Mouse (Mus musculus) liver, embryonic 16.5 days (tissue): Measurements from ENCODE around the gene Gm960. TPM values are rescaled to one million over a fixed set of nuclear protein-coding genes. Genes with fewer than 3 reads are reported as not detected.

ENCODE experiments used
- ATAC-seq: fragments of 200-750 bp; cut with Nextera tagmentation; 2 replicates; pipeline ENCODE4 v1.8.0; 2017; ENCODE audit warnings: low read depth, mild to moderate bottlenecking, moderate number of reproducible peaks, moderate library complexity
- H3K27ac ChIP-seq: fragments of 300-500 bp; sonication (generic); 2 replicates; pipeline ENCODE4 v1.5.1; 2014; ENCODE audit warnings: mild to moderate bottlenecking, low read length
- H3K27me3 ChIP-seq: fragments of 300-500 bp; sonication (generic); 2 replicates; pipeline ENCODE4 v1.6.1; 2014; ENCODE audit warnings: low read depth, low read length, mixed read lengths; ENCODE audit not compliant: control insufficient read depth, insufficient read depth
- H3K36me3 ChIP-seq: fragments of 300-500 bp; sonication (generic); 2 replicates; pipeline ENCODE4 v1.6.1; 2014; ENCODE audit warnings: mild to moderate bottlenecking; ENCODE audit not compliant: control insufficient read depth, insufficient read depth
- H3K4me1 ChIP-seq: fragments of 300-500 bp; sonication (generic); 2 replicates; pipeline ENCODE4 v1.6.1; 2014; ENCODE audit warnings: low read depth, low read length, mixed read lengths; ENCODE audit not compliant: control insufficient read depth
- H3K4me2 ChIP-seq: fragments of 300-500 bp; sonication (generic); 2 replicates; pipeline ENCODE4 v1.6.1; 2014; ENCODE audit warnings: low read depth, low read length, mixed read lengths
- H3K4me3 ChIP-seq: fragments of 300-500 bp; sonication (generic); 2 replicates; pipeline ENCODE4 v1.5.1; 2014; ENCODE audit warnings: low read depth, mild to moderate bottlenecking, low read length
- H3K9ac ChIP-seq: fragments of 300-500 bp; sonication (generic); 2 replicates; pipeline ENCODE4 v1.6.1; 2014; ENCODE audit warnings: low read depth, low read length
- H3K9me3 ChIP-seq: fragments of 300-500 bp; sonication (generic); replicated peaks from 2 replicates; pipeline ENCODE4 v1.6.1; 2016; ENCODE audit warnings: low read length; ENCODE audit not compliant: control insufficient read depth
- WGBS: fragments of 180-500 bp; shearing (Covaris S2); extraction: QIAGEN DNeasy Blood & Tissue Kit; methylation state at CpG from one replicate; pipeline ENCODE4 v1.1.7; 2014; ENCODE audit not compliant: insufficient replicate concordance; 5-methylcytosine and 5-hydroxymethylcytosine counted together
- polyA plus RNA-seq: library from polyadenylated mRNA; unstranded; fragments of >200 nt; fragmentation: Nextera tagmentation; extraction: Ambion mirVana; gene quantifications from 2 replicates; pipeline ENCODE4 v1.2.1, GENCODE M21; 2015

Gene Gm960
- polyA plus RNA-seq, 1 experiment from 2014 or later, result 0.57 TPM

DNA sequence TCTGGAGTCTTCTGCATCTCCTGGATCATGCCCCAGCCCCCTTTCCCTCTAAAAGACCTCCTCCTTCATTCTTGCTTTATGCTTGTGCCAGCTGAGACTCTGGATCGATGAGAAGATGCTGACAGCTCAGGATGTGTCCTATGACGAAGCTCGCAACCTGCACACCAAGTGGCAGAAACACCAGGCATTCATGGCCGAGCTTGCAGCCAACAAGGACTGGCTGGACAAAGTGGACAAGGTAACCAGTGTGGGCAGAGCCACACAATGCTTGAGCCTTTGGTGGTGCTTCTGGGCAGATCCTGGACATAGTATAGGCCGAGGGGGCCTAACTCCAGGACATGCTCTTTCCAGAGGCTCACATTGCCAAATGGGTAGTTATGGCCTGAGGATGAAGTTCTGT, 41.3 kb upstream of the Gm960 start:
- no peaks in the 10 kb centered on the region for H3K27me3 ChIP-seq
- no peaks in the 10 kb centered on the region for H3K4me1 ChIP-seq
- H3K9ac ChIP-seq, result no peak overlapping the region
- no peaks in the 10 kb centered on the region for H3K9me3 ChIP-seq
- no peak overlapping the region for H3K4me3 ChIP-seq
- WGBS, result 61% methylated on average over 5 of the region's 5 CpGs
- ATAC-seq, result no peak
- H3K4me2 ChIP-seq, result no peak overlapping the region
- no peak overlapping the region for H3K27ac ChIP-seq
- no peaks in the 10 kb centered on the region for H3K36me3 ChIP-seq

DNA sequence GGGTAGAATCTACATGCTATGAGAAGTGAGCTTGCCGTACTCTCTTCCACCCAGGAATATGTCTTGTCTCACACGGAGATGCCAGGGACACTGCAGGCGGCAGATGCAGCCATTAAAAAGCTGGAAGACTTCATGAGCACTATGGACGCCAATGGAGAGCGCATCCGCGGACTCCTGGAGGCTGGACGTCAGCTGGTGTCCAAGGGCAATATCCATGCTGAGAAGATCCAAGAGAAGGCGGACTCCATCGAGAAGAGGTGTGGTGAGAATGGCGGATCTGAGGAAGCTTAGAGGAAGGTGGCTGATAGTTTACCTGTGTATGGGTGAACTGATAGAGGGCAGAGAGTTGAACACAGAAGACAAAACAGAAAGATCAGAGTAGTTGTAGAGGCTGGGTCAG, 40.6 kb upstream of the Gm960 start:
- H3K27ac ChIP-seq, result no peak overlapping the region
- no peaks in the 10 kb centered on the region for H3K36me3 ChIP-seq
- no peaks in the 10 kb centered on the region for H3K27me3 ChIP-seq
- whole genome bisulfite sequencing, result 76% methylated on average over 11 of the region's 11 CpGs
- no peaks in the 10 kb centered on the region for H3K9me3 ChIP-seq
- H3K9ac ChIP-seq, result no peak overlapping the region
- no peak for ATAC-seq
- H3K4me1 ChIP-seq, result no peaks in the 10 kb centered on the region
- H3K4me2 ChIP-seq, result no peak overlapping the region
- H3K4me3 ChIP-seq, result no peak overlapping the region

DNA sequence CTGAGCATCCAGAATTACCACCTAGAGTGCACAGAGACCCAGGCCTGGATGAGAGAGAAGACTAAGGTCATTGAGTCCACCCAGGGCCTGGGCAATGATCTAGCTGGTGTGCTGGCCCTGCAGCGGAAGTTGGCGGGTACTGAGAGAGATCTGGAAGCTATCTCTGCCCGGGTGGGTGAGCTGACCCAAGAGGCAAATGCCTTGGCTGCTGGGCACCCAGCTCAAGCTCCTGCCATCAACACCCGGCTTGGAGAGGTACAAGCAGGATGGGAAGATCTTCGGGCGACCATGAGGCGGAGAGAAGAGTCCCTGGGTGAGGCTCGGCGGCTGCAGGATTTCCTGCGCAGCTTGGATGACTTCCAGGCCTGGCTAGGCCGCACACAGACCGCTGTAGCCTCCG, 39.4 kb upstream of the Gm960 start:
- Histone ChIP-seq H3K27ac (no peak overlapping the region), H3K9me3 (no peaks in the 10 kb centered on the region), H3K9ac (no peak overlapping the region), H3K4me2 (no peak overlapping the region), H3K27me3 (no peaks in the 10 kb centered on the region), H3K4me1 (no peaks in the 10 kb centered on the region), H3K4me3 (no peak overlapping the region), H3K36me3 (no peaks in the 10 kb centered on the region)
- ATAC-seq, result no peak
- 75% methylated on average over 13 of the region's 13 CpGs for WGBS

GRCm38 (mm10) chr19:4733052-4733451, 34.6 kb upstream of the Gm960 start:
- no peak for ATAC-seq
- Histone ChIP-seq H3K36me3 (no peaks in the 10 kb centered on the region), H3K27ac (no peak overlapping the region), H3K4me3 (no peak overlapping the region), H3K9ac (no peak overlapping the region), H3K9me3 (no peaks in the 10 kb centered on the region), H3K4me2 (no peak overlapping the region), H3K4me1 (no peaks in the 10 kb centered on the region), H3K27me3 (no peaks in the 10 kb centered on the region)
- WGBS, result 61% methylated on average over 3 of the region's 3 CpGs

DNA sequence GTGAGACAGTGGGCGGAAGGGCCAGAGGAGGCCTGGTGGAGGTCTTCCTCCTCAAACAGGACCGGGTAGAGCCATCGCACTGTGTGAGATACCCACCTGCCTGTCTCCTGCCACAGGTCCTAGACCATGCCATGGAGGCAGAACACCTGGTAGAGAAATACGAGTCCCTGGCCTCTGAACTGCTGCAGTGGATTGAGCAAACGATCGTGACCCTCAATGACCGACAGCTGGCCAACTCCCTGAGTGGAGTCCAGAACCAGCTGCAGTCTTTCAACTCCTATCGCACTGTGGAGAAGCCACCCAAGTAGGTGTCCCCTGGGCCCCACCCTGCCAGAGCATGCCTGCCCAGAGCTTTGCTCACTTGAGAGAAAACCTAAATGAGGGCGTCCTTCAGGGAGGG, 30.7 kb upstream of the Gm960 start:
- no peak overlapping the region for H3K4me2 ChIP-seq
- H3K36me3 ChIP-seq, result no peaks in the 10 kb centered on the region
- no peak for ATAC-seq
- WGBS, result 68% methylated on average over 9 of the region's 9 CpGs
- H3K9ac ChIP-seq, result no peak overlapping the region
- no peak overlapping the region for H3K27ac ChIP-seq
- no peaks in the 10 kb centered on the region for H3K27me3 ChIP-seq
- H3K4me1 ChIP-seq, result no peaks in the 10 kb centered on the region
- no peak overlapping the region for H3K4me3 ChIP-seq
- no peaks in the 10 kb centered on the region for H3K9me3 ChIP-seq

GRCm38 (mm10) chr19:4720671-4721244, 22.3 kb upstream of the Gm960 start:
- Histone ChIP-seq H3K36me3 (no peaks in the 10 kb centered on the region), H3K4me3 (no peak overlapping the region), H3K4me2 (0 out of 2 replicates have a peak overlapping the region, but pooled peaks have one; percentile 10), H3K9ac (no peak overlapping the region), H3K9me3 (no peaks in the 10 kb centered on the region), H3K27ac (no peak overlapping the region), H3K4me1 (no peaks in the 10 kb centered on the region), H3K27me3 (no peaks in the 10 kb centered on the region; the same call in none of the 2 replicates)
- 22% methylated on average over 11 of the region's 11 CpGs for WGBS
- peak; percentile 61; the same call in 1 of the 2 replicates for ATAC-seq

- Histone ChIP-seq H3K9ac (no peak overlapping the region), H3K9me3 (no peaks in the 10 kb centered on the region), H3K4me2 (no peak overlapping the region), H3K27me3 (no peaks in the 10 kb centered on the region; the same call in none of the 2 replicates), H3K36me3 (no peaks in the 10 kb centered on the region), H3K27ac (no peak overlapping the region), H3K4me1 (no peaks in the 10 kb centered on the region), H3K4me3 (no peak overlapping the region)
- 69% methylated on average over 15 of the region's 15 CpGs for WGBS
- ATAC-seq, result no peak
Observed at GRCm38 (mm10) chr19:4720112-4720511, 21.6 kb upstream of the Gm960 start.

- Histone ChIP-seq H3K4me1 (no peaks in the 10 kb centered on the region), H3K27ac (no peak overlapping the region), H3K9me3 (no peaks in the 10 kb centered on the region), H3K4me3 (no peak overlapping the region), H3K27me3 (no peaks in the 10 kb centered on the region; the same call in none of the 2 replicates), H3K9ac (no peak overlapping the region), H3K4me2 (no peak overlapping the region), H3K36me3 (no peaks in the 10 kb centered on the region)
- 34% methylated on average over 5 of the region's 5 CpGs for WGBS
- peak; percentile 70 for ATAC-seq
Observed at GRCm38 (mm10) chr19:4719351-4719764, 20.9 kb upstream of the Gm960 start.

DNA sequence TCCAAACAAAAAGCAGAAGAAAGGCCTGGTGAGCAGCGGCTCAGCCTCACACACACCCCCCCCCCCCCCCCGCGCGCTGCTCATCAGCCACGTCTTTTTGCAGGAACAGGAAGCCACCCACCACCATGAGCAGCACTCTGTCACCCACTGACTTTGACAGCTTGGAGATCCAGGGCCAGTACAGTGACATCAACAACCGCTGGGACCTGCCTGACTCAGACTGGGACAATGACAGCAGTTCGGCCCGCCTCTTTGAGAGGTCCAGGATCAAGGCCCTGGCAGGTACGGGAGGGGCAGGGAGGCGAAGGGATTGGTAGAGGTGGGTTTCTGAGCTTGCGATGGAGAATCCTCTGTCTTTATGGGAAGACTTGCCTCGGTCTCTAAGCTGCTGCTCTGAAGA, 20.2 kb upstream of the Gm960 start:
- H3K27me3 ChIP-seq, result peaks cover 6% of the 10 kb centered on the region
- no peak overlapping the region for H3K9ac ChIP-seq
- no peaks in the 10 kb centered on the region for H3K36me3 ChIP-seq
- H3K9me3 ChIP-seq, result no peaks in the 10 kb centered on the region
- ATAC-seq, result no peak
- H3K4me3 ChIP-seq, result no peak overlapping the region
- no peak overlapping the region for H3K27ac ChIP-seq
- WGBS, result 10% methylated on average over 12 of the region's 12 CpGs
- H3K4me2 ChIP-seq, result no peak overlapping the region
- H3K4me1 ChIP-seq, result no peaks in the 10 kb centered on the region
